Mouse (Mus musculus) liver, embryonic 16.5 days (tissue): ENCODE data around the gene Gm1123. TPM values are rescaled to one million over a fixed set of nuclear protein-coding genes. Genes with fewer than 3 reads are reported as not detected.

Source experiments
- polyA plus RNA-seq: library from polyadenylated mRNA; unstranded; fragments of >200 nt; fragmentation: Nextera tagmentation; extraction: Ambion mirVana; gene quantifications from 2 replicates; pipeline ENCODE4 v1.2.1, GENCODE M21; 2015

Gm1123 gene
- polyA plus RNA-seq, 1 experiment from 2014 or later: 0.15 TPM

Other genes starting within 250 kb of the Gm1123 start
- not detected in 2 replicates for gene Prr23a1, start 193.2 kb downstream of the Gm1123 start, polyA plus RNA-seq
- gene Prr23a2, start 179.2 kb downstream of the Gm1123 start, polyA plus RNA-seq: not detected in 2 replicates
- not detected in 2 replicates for gene Prr23a3, start 170.9 kb downstream of the Gm1123 start, polyA plus RNA-seq
- gene 7420426K07Rik, start 132.6 kb downstream of the Gm1123 start, polyA plus RNA-seq: not detected in 2 replicates
- not detected in 2 replicates for gene Foxl2, start 80.4 kb downstream of the Gm1123 start, polyA plus RNA-seq
- 8.0 and 10.3 TPM in 2 replicates for gene Faim, start 49.3 kb downstream of the Gm1123 start, polyA plus RNA-seq
- 1.7 and 1.8 TPM in 2 replicates for gene Pik3cb, start 104.9 kb upstream of the Gm1123 start, polyA plus RNA-seq
- gene Faiml, start 201.5 kb upstream of the Gm1123 start, polyA plus RNA-seq: not detected in 2 replicates
- gene Cep70, start 207.7 kb upstream of the Gm1123 start, polyA plus RNA-seq: 23.9 and 25.5 TPM in 2 replicates